Mouse (Mus musculus) bone marrow macrophage, adult 2 months (primary cell): ENCODE data around the gene Map4k3.

Source experiments
- CTCF ChIP-seq: IDR thresholded peaks from 2 replicates; pipeline ENCODE4 v1.5.1; 2012; ENCODE audit warnings: low read depth, mild to moderate bottlenecking, low read length, moderate library complexity
- POLR2A ChIP-seq: IDR thresholded peaks from 2 replicates; pipeline ENCODE4 v1.6.1; 2012; ENCODE audit warnings: mild to moderate bottlenecking, low read depth, low read length, borderline replicate concordance

GRCm38 (mm10) chr17:80638121-80638520 lies 90.2 kb downstream of the Map4k3 start:
- TF ChIP-seq POLR2A (no peak), CTCF (no peak)
